Mouse (Mus musculus) intestine, embryonic 16.5 days (tissue): ENCODE measurements at regions not wholly inside any gene's neighbourhood (a gene's known extent, or its start where the extent isn't known, plus 50 kb on each side); places are given as distances from the start of the nearest gene placed in this dataset.
A peak's percentile ranks its signal among the peaks of the same experiment; 100 is the strongest.

Experiments
- ATAC-seq: fragments of 200-750 bp; cut with Nextera tagmentation; 2 replicates; pipeline ENCODE4 v1.8.0; 2017; ENCODE audit warnings: moderate TSS enrichment, moderate library complexity
- H3K27ac ChIP-seq: fragments of 300-500 bp; sonication (generic); 2 replicates; pipeline ENCODE4 v1.5.1; 2014; ENCODE audit warnings: mild to moderate bottlenecking, low read length
- H3K27me3 ChIP-seq: fragments of 300-500 bp; sonication (generic); replicated peaks from 2 replicates; pipeline ENCODE4 v1.6.1; 2014; ENCODE audit warnings: low read length, control low read depth, mixed read lengths; ENCODE audit not compliant: control insufficient read depth, insufficient read depth
- H3K36me3 ChIP-seq: fragments of 300-500 bp; sonication (generic); 2 replicates; pipeline ENCODE4 v1.6.1; 2014; ENCODE audit warnings: low read length, control low read depth; ENCODE audit not compliant: control insufficient read depth, insufficient read depth
- H3K4me1 ChIP-seq: fragments of 300-500 bp; sonication (generic); 2 replicates; pipeline ENCODE4 v1.6.1; 2014; ENCODE audit warnings: low read length, control low read depth, mixed read lengths; ENCODE audit not compliant: control insufficient read depth, insufficient read depth
- H3K4me2 ChIP-seq: fragments of 300-500 bp; sonication (generic); 2 replicates; pipeline ENCODE4 v1.6.1; 2014; ENCODE audit warnings: low read depth, low read length, control low read depth
- H3K4me3 ChIP-seq: fragments of 300-500 bp; sonication (generic); 2 replicates; pipeline ENCODE4 v1.5.1; 2014; ENCODE audit warnings: mild to moderate bottlenecking, low read length
- H3K9ac ChIP-seq: fragments of 300-500 bp; sonication (generic); 2 replicates; pipeline ENCODE4 v1.6.1; 2014; ENCODE audit warnings: low read depth, low read length
- H3K9me3 ChIP-seq: fragments of 300-500 bp; sonication (generic); 2 replicates; pipeline ENCODE4 v1.6.1; 2016; ENCODE audit warnings: low read length, control low read depth; ENCODE audit not compliant: control insufficient read depth
- WGBS: fragments of 180-500 bp; shearing (Covaris S2); extraction: QIAGEN DNeasy Blood & Tissue Kit; methylation state at CpG from one replicate; pipeline ENCODE4 v1.1.7; 2014; 5-methylcytosine and 5-hydroxymethylcytosine counted together

DNA sequence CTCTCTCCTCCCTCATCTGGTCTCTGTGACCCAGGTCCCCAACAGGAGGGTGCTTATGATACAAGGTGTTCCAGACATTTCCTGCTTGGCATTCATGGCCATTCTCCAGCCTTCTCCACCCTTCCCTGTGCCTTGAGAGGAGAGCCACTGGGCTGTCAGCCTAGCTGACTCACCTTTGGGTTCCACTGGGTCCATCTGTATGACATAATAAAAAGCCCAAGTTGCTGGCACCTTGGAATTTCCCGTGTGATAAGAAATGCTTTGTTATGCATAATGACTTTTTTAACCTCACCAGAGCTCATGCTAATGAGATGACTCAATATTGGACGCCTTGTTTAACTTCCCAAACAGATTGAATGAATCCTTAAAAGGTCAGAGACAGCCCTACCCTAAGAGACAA lies 236.2 kb downstream of the Fam43a start:
- Histone ChIP-seq H3K4me2 (no peak overlapping the region), H3K4me1 (no peaks in the 10 kb centered on the region), H3K27ac (no peak overlapping the region), H3K4me3 (no peak overlapping the region), H3K9ac (no peak overlapping the region), H3K36me3 (no peaks in the 10 kb centered on the region), H3K27me3 (no peaks in the 10 kb centered on the region), H3K9me3 (no peaks in the 10 kb centered on the region; the same call in 1 of the 2 replicates)
- WGBS, result 51% methylated on average over 2 of the region's 2 CpGs
- ATAC-seq, result no peak

GRCm38 (mm10) chr16:30842831-30843230 lies 238.4 kb downstream of the Xxylt1 start:
- no peak overlapping the region for H3K4me3 ChIP-seq
- no peaks in the 10 kb centered on the region for H3K36me3 ChIP-seq
- no peaks in the 10 kb centered on the region; the same call in 1 of the 2 replicates for H3K9me3 ChIP-seq
- H3K27me3 ChIP-seq, result no peaks in the 10 kb centered on the region
- no peak overlapping the region for H3K4me2 ChIP-seq
- ATAC-seq, result no peak
- no peak overlapping the region for H3K9ac ChIP-seq
- H3K27ac ChIP-seq, result no peak overlapping the region
- no peaks in the 10 kb centered on the region for H3K4me1 ChIP-seq
- WGBS, result 81% methylated on average over 2 of the region's 2 CpGs

GRCm38 (mm10) chr16:30852595-30852994 lies 228.6 kb downstream of the Xxylt1 start:
- Histone ChIP-seq H3K36me3 (no peaks in the 10 kb centered on the region), H3K4me1 (no peaks in the 10 kb centered on the region), H3K4me3 (no peak overlapping the region), H3K9ac (no peak overlapping the region), H3K4me2 (no peak overlapping the region), H3K27me3 (no peaks in the 10 kb centered on the region), H3K9me3 (no peaks in the 10 kb centered on the region), H3K27ac (no peak overlapping the region)
- no peak for ATAC-seq
- 88% methylated on average over 1 of the region's 1 CpGs for WGBS

DNA sequence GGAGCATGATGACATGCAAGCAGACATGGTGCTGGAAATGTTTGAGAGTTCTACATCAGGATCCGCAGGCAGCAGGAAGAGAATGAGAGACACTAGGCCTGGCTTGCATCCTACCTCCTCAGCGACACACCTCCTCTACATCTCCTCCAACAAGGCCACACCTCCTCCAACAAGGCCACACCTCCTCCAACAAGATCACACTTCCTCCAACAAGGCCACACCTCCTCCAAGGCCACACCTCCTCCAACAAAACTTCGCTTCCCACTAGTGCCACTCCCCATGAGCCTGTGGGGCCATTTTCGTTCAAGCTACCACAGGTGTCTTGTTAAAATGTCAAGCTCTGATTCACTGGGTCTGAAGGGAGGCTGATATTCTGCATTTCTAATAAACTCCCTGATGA lies 226.5 kb downstream of the Xxylt1 start:
- Histone ChIP-seq H3K27me3 (no peaks in the 10 kb centered on the region), H3K4me2 (no peak overlapping the region), H3K4me1 (no peaks in the 10 kb centered on the region), H3K9me3 (no peaks in the 10 kb centered on the region), H3K4me3 (no peak overlapping the region), H3K27ac (no peak overlapping the region), H3K9ac (no peak overlapping the region), H3K36me3 (no peaks in the 10 kb centered on the region)
- 77% methylated on average over 4 of the region's 4 CpGs for whole genome bisulfite sequencing
- ATAC-seq, result no peak

- Histone ChIP-seq H3K4me1 (no peaks in the 10 kb centered on the region), H3K9ac (no peak overlapping the region), H3K36me3 (no peaks in the 10 kb centered on the region), H3K9me3 (0 out of 2 replicates have a peak, but pooled peaks cover 2% of the 10 kb centered on the region), H3K4me2 (no peak overlapping the region), H3K27ac (no peak overlapping the region), H3K4me3 (no peak overlapping the region), H3K27me3 (no peaks in the 10 kb centered on the region)
- no peak for ATAC-seq
- 60% methylated on average over 2 of the region's 2 CpGs for WGBS
Observed at GRCm38 (mm10) chr16:30857656-30858055, 223.6 kb downstream of the Xxylt1 start.

GRCm38 (mm10) chr16:30869136-30869909 lies 211.9 kb downstream of the Xxylt1 start:
- Histone ChIP-seq H3K27me3 (no peaks in the 10 kb centered on the region), H3K4me3 (no peak overlapping the region), H3K9me3 (no peaks in the 10 kb centered on the region), H3K36me3 (no peaks in the 10 kb centered on the region), H3K27ac (no peak overlapping the region), H3K9ac (no peak overlapping the region), H3K4me2 (no peak overlapping the region), H3K4me1 (no peaks in the 10 kb centered on the region)
- ATAC-seq, result peak; percentile 31; the same call in 1 of the 2 replicates
- 88% methylated on average over 7 of the region's 7 CpGs for WGBS

GRCm38 (mm10) chr16:30870110-30870509 lies 211.1 kb downstream of the Xxylt1 start:
- no peak overlapping the region for H3K9ac ChIP-seq
- no peak overlapping the region for H3K4me3 ChIP-seq
- ATAC-seq, result no peak
- H3K4me1 ChIP-seq, result no peaks in the 10 kb centered on the region
- 63% methylated on average over 14 of the region's 14 CpGs for WGBS
- H3K27ac ChIP-seq, result no peak overlapping the region
- no peak overlapping the region for H3K4me2 ChIP-seq
- H3K27me3 ChIP-seq, result no peaks in the 10 kb centered on the region
- no peaks in the 10 kb centered on the region for H3K9me3 ChIP-seq
- H3K36me3 ChIP-seq, result no peaks in the 10 kb centered on the region

DNA sequence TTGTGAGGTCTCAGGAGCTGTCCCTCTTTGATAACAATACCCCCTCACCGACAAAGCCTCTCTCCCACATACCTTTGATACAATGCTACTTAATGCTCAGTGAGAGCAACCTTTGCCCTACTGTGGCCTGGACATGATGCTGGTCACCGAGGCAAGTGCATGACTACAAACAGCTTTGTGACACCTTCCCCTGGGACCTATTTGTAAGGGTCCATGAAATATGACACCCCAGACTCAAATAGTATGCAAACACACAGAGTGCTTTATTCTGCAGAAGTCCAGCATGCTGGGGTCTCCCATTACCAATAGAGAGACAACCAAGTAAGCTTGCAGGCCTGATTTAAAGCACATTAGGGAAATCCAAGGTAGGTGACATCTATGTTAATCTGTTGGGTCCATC lies 210.6 kb downstream of the Xxylt1 start:
- no peak for ATAC-seq

GRCm38 (mm10) chr16:30872147-30872546 lies 209.1 kb downstream of the Xxylt1 start:
- Histone ChIP-seq H3K36me3 (no peaks in the 10 kb centered on the region), H3K9ac (no peak overlapping the region), H3K4me1 (no peaks in the 10 kb centered on the region), H3K4me3 (no peak overlapping the region), H3K9me3 (no peaks in the 10 kb centered on the region), H3K27me3 (no peaks in the 10 kb centered on the region), H3K27ac (no peak overlapping the region), H3K4me2 (no peak overlapping the region)
- WGBS, result 65% methylated on average over 5 of the region's 5 CpGs
- ATAC-seq, result no peak

More for the DNA sequence above, 210.6 kb downstream of the Xxylt1 start:
- Histone ChIP-seq H3K9ac (no peak overlapping the region), H3K27me3 (no peaks in the 10 kb centered on the region), H3K4me1 (no peaks in the 10 kb centered on the region), H3K27ac (no peak overlapping the region), H3K4me3 (no peak overlapping the region), H3K9me3 (no peaks in the 10 kb centered on the region), H3K4me2 (no peak overlapping the region), H3K36me3 (no peaks in the 10 kb centered on the region)
- 26% methylated on average over 2 of the region's 2 CpGs for WGBS
